Mouse (Mus musculus) adrenal gland, postnatal 14 days (tissue): ENCODE measurements at regions not wholly inside any gene's neighbourhood (a gene's known extent, or its start where the extent isn't known, plus 50 kb on each side); places are given as distances from the start of the nearest gene placed in this dataset.

Experiments used
- DNase-seq: peaks from one replicate; pipeline ENCODE4 v3.0.0; 2021; ENCODE audit warnings: mixed read lengths

GRCm38 (mm10) chr10:95124476-95124875 is 179.8 kb upstream of the Plxnc1 start:
- no peak for DNase-seq

- DNase-seq = no peak
Measured at GRCm38 (mm10) chr10:95120007-95120406, 175.4 kb upstream of the Plxnc1 start.

- no peak for DNase-seq
Measured at GRCm38 (mm10) chr10:95118786-95119351, 174.2 kb upstream of the Plxnc1 start.

- no peak for DNase-seq
Measured at GRCm38 (mm10) chr10:95117731-95118212, 173.1 kb upstream of the Plxnc1 start.

GRCm38 (mm10) chr10:95117041-95117730 is 172.6 kb upstream of the Plxnc1 start:
- peak; percentile 38 for DNase-seq

GRCm38 (mm10) chr10:95116579-95117011 is 172.0 kb upstream of the Plxnc1 start:
- no peak for DNase-seq

- DNase-seq = no peak
Measured at GRCm38 (mm10) chr10:95112837-95113388, 168.3 kb upstream of the Plxnc1 start.

- no peak for DNase-seq
Measured at GRCm38 (mm10) chr10:95112231-95112774, 167.7 kb upstream of the Plxnc1 start.

GRCm38 (mm10) chr10:95110786-95111185 is 166.2 kb upstream of the Plxnc1 start:
- DNase-seq = no peak

GRCm38 (mm10) chr10:95109576-95109975 is 164.9 kb upstream of the Plxnc1 start:
- peak; percentile 11 for DNase-seq

- no peak for DNase-seq
Measured at GRCm38 (mm10) chr10:95107532-95108251, 163.1 kb upstream of the Plxnc1 start.

- DNase-seq = peak; percentile 37
Measured at GRCm38 (mm10) chr10:95103808-95104207, 159.2 kb upstream of the Plxnc1 start.

GRCm38 (mm10) chr10:95102981-95103380 is 158.3 kb upstream of the Plxnc1 start:
- DNase-seq = no peak

GRCm38 (mm10) chr10:95099906-95100305 is 155.3 kb upstream of the Plxnc1 start:
- DNase-seq = no peak

GRCm38 (mm10) chr10:95095847-95096246 is 151.2 kb upstream of the Plxnc1 start:
- DNase-seq = no peak

GRCm38 (mm10) chr10:95094771-95095170 is 150.1 kb upstream of the Plxnc1 start:
- no peak for DNase-seq

GRCm38 (mm10) chr10:95093266-95093665 is 148.6 kb upstream of the Plxnc1 start:
- no peak for DNase-seq

- no peak for DNase-seq
Measured at GRCm38 (mm10) chr10:95091086-95091485, 146.5 kb upstream of the Plxnc1 start.

GRCm38 (mm10) chr10:95090641-95091040 is 146.0 kb upstream of the Plxnc1 start:
- no peak for DNase-seq

- no peak for DNase-seq
Measured at GRCm38 (mm10) chr10:95090035-95090434, 145.4 kb upstream of the Plxnc1 start.

- DNase-seq = peak; percentile 68
Measured at GRCm38 (mm10) chr10:95087864-95088570, 143.4 kb upstream of the Plxnc1 start.

- DNase-seq = no peak
Measured at GRCm38 (mm10) chr10:95086755-95087154, 142.1 kb upstream of the Plxnc1 start.
